Mouse (Mus musculus) forebrain, embryonic 11.5 days (tissue): ENCODE results near the gene C87436. TPM values are rescaled to one million over a fixed set of nuclear protein-coding genes. Genes with fewer than 3 reads are reported as not detected.

ENCODE experiments used
- ATAC-seq: fragments of 200-750 bp; cut with Nextera tagmentation; replicated peaks from 2 replicates; pipeline ENCODE4 v1.8.0; 2017; ENCODE audit warnings: moderate TSS enrichment; ENCODE audit not compliant: low FRiP score
- DNase-seq: peaks from one replicate; pipeline ENCODE4 v3.0.0-alpha.2; 2017; ENCODE audit warnings: low spot score
- H3K27ac ChIP-seq: fragments of 300-500 bp; sonication (generic); 2 replicates; pipeline ENCODE4 v1.5.1; 2014; ENCODE audit warnings: low read depth, low read length
- H3K27me3 ChIP-seq: fragments of 300-500 bp; sonication (generic); 2 replicates; pipeline ENCODE4 v1.6.1; 2014; ENCODE audit warnings: mild to moderate bottlenecking, low read length, mixed read lengths; ENCODE audit not compliant: control insufficient read depth, insufficient read depth
- H3K36me3 ChIP-seq: fragments of 300-500 bp; sonication (generic); 2 replicates; pipeline ENCODE4 v1.6.1; 2014; ENCODE audit warnings: mild to moderate bottlenecking, low read length, moderate library complexity, mixed read lengths; ENCODE audit not compliant: control insufficient read depth, insufficient read depth
- H3K4me1 ChIP-seq: fragments of 300-500 bp; sonication (generic); replicated peaks from 2 replicates; pipeline ENCODE4 v1.6.1; 2014; ENCODE audit warnings: low read length, mixed read lengths; ENCODE audit not compliant: control insufficient read depth, insufficient read depth
- H3K4me2 ChIP-seq: fragments of 300-500 bp; sonication (generic); 2 replicates; pipeline ENCODE4 v1.6.1; 2014; ENCODE audit warnings: low read depth, mild to moderate bottlenecking, low read length, moderate library complexity, mixed read lengths; ENCODE audit not compliant: severe bottlenecking
- H3K4me3 ChIP-seq: fragments of 300-500 bp; sonication (generic); 2 replicates; pipeline ENCODE4 v1.5.1; 2014; ENCODE audit warnings: low read depth, low read length
- H3K9ac ChIP-seq: fragments of 300-500 bp; sonication (generic); 2 replicates; pipeline ENCODE4 v1.6.1; 2014; ENCODE audit warnings: low read length
- H3K9me3 ChIP-seq: fragments of 300-500 bp; sonication (generic); 2 replicates; pipeline ENCODE4 v1.6.1; 2016; ENCODE audit warnings: low read length, mixed read lengths; ENCODE audit not compliant: control insufficient read depth
- whole genome bisulfite sequencing: fragments of 180-500 bp; shearing (Covaris S2); extraction: QIAGEN DNeasy Blood & Tissue Kit; methylation state at CpG from one replicate; pipeline ENCODE4 v1.1.7; 2014; 5-methylcytosine and 5-hydroxymethylcytosine counted together
- polyA plus RNA-seq: library from polyadenylated mRNA; unstranded; fragments of >200 nt; fragmentation: Nextera tagmentation; extraction: Ambion mirVana; gene quantifications from 2 replicates; pipeline ENCODE4 v1.2.1, GENCODE M21; 2014

C87436 gene
- polyA plus RNA-seq, 1 experiment from 2014 or later: 28.1 TPM

GRCm38 (mm10) chr6:86505671-86506070 is 67.5 kb downstream of the C87436 start:
- DNase-seq: no peak
- Histone ChIP-seq H3K4me2 (no peak overlapping the region), H3K27me3 (no peaks in the 10 kb centered on the region), H3K27ac (no peak overlapping the region), H3K4me3 (no peak overlapping the region), H3K9me3 (no peaks in the 10 kb centered on the region), H3K9ac (no peak overlapping the region), H3K4me1 (no peaks in the 10 kb centered on the region), H3K36me3 (no peaks in the 10 kb centered on the region)
- WGBS: 84% methylated on average over 7 of the region's 7 CpGs
- ATAC-seq: no peak

- no peaks in the 10 kb centered on the region for H3K36me3 ChIP-seq
- no peak for DNase-seq
- no peak for ATAC-seq
- no peaks in the 10 kb centered on the region for H3K4me1 ChIP-seq
- no peak overlapping the region for H3K4me2 ChIP-seq
- H3K4me3 ChIP-seq: no peak overlapping the region
- H3K27me3 ChIP-seq: no peaks in the 10 kb centered on the region
- H3K27ac ChIP-seq: no peak overlapping the region
- WGBS: 75% methylated on average over 3 of the region's 3 CpGs
- no peaks in the 10 kb centered on the region for H3K9me3 ChIP-seq
- H3K9ac ChIP-seq: no peak overlapping the region
Measured at GRCm38 (mm10) chr6:86506309-86506708, 68.1 kb downstream of the C87436 start.

GRCm38 (mm10) chr6:86507116-86507515 is 68.9 kb downstream of the C87436 start:
- Histone ChIP-seq H3K9me3 (no peaks in the 10 kb centered on the region), H3K4me1 (no peaks in the 10 kb centered on the region), H3K4me3 (no peak overlapping the region), H3K27ac (no peak overlapping the region), H3K4me2 (no peak overlapping the region), H3K27me3 (no peaks in the 10 kb centered on the region), H3K9ac (no peak overlapping the region), H3K36me3 (no peaks in the 10 kb centered on the region)
- DNase-seq: no peak
- no peak for ATAC-seq

- Histone ChIP-seq H3K27ac (no peak overlapping the region), H3K4me3 (no peak overlapping the region), H3K27me3 (no peaks in the 10 kb centered on the region), H3K9ac (no peak overlapping the region), H3K36me3 (no peaks in the 10 kb centered on the region), H3K4me2 (no peak overlapping the region), H3K9me3 (no peaks in the 10 kb centered on the region), H3K4me1 (no peaks in the 10 kb centered on the region)
- ATAC-seq (no peak), DNase-seq (no peak)
- WGBS: 81% methylated on average over 3 of the region's 3 CpGs
Measured at GRCm38 (mm10) chr6:86508736-86509135, 70.6 kb downstream of the C87436 start.

GRCm38 (mm10) chr6:86509194-86509865 is 71.2 kb downstream of the C87436 start:
- Histone ChIP-seq H3K36me3 (no peaks in the 10 kb centered on the region), H3K4me2 (no peak overlapping the region), H3K27me3 (no peaks in the 10 kb centered on the region), H3K9ac (no peak overlapping the region), H3K4me3 (no peak overlapping the region), H3K4me1 (no peaks in the 10 kb centered on the region), H3K9me3 (no peaks in the 10 kb centered on the region), H3K27ac (no peak overlapping the region)
- WGBS: 79% methylated on average over 4 of the region's 4 CpGs
- no peak for DNase-seq
- no peak for ATAC-seq

- no peak overlapping the region for H3K9ac ChIP-seq
- no peaks in the 10 kb centered on the region for H3K9me3 ChIP-seq
- no peak overlapping the region for H3K4me2 ChIP-seq
- no peak overlapping the region for H3K27ac ChIP-seq
- no peaks in the 10 kb centered on the region for H3K36me3 ChIP-seq
- DNase-seq (no peak), ATAC-seq (no peak)
- no peak overlapping the region for H3K4me3 ChIP-seq
- H3K27me3 ChIP-seq: no peaks in the 10 kb centered on the region
- WGBS: 59% methylated on average over 3 of the region's 3 CpGs
- H3K4me1 ChIP-seq: no peaks in the 10 kb centered on the region
Measured at GRCm38 (mm10) chr6:86509866-86510200, 71.7 kb downstream of the C87436 start.

GRCm38 (mm10) chr6:86510979-86511378 is 72.8 kb downstream of the C87436 start:
- Histone ChIP-seq H3K9ac (no peak overlapping the region), H3K4me2 (no peak overlapping the region), H3K4me3 (no peak overlapping the region), H3K27ac (no peak overlapping the region), H3K36me3 (no peaks in the 10 kb centered on the region), H3K9me3 (no peaks in the 10 kb centered on the region), H3K4me1 (no peaks in the 10 kb centered on the region), H3K27me3 (no peaks in the 10 kb centered on the region)
- ATAC-seq (no peak), DNase-seq (no peak)
- 86% methylated on average over 4 of the region's 4 CpGs for WGBS

GRCm38 (mm10) chr6:86513296-86513695 is 75.1 kb downstream of the C87436 start:
- no peaks in the 10 kb centered on the region for H3K4me1 ChIP-seq
- H3K4me2 ChIP-seq: no peak overlapping the region
- no peak overlapping the region for H3K9ac ChIP-seq
- H3K9me3 ChIP-seq: no peaks in the 10 kb centered on the region
- H3K27me3 ChIP-seq: no peaks in the 10 kb centered on the region
- no peak for DNase-seq
- H3K27ac ChIP-seq: no peak overlapping the region
- no peaks in the 10 kb centered on the region for H3K36me3 ChIP-seq
- WGBS: 94% methylated on average over 4 of the region's 4 CpGs
- no peak for ATAC-seq
- H3K4me3 ChIP-seq: no peak overlapping the region

- Histone ChIP-seq H3K4me1 (no peaks in the 10 kb centered on the region), H3K27me3 (no peaks in the 10 kb centered on the region), H3K4me3 (no peak overlapping the region), H3K27ac (no peak overlapping the region), H3K4me2 (no peak overlapping the region), H3K36me3 (no peaks in the 10 kb centered on the region), H3K9me3 (no peaks in the 10 kb centered on the region), H3K9ac (no peak overlapping the region)
- no peak for DNase-seq
- ATAC-seq: no peak
- WGBS: 72% methylated on average over 1 of the region's 1 CpGs
Measured at GRCm38 (mm10) chr6:86516021-86516420, 77.8 kb downstream of the C87436 start.
